Mouse (Mus musculus) erythroblast, embryonic 14.5 days (primary cell): ENCODE data around the gene Slc22a12. TPM values are rescaled to one million over a fixed set of nuclear protein-coding genes. Genes with fewer than 3 reads are reported as not detected.

Experiments used
- H3K27me3 ChIP-seq: 2 replicates; pipeline ENCODE4 v1.6.1; 2012; ENCODE audit warnings: inconsistent platforms; ENCODE audit not compliant: control insufficient read depth
- H3K36me3 ChIP-seq: 2 replicates; pipeline ENCODE4 v1.6.1; 2012; ENCODE audit warnings: mild to moderate bottlenecking, inconsistent platforms; ENCODE audit not compliant: control insufficient read depth
- H3K4me1 ChIP-seq: 2 replicates; pipeline ENCODE4 v1.6.1; 2012; ENCODE audit warnings: inconsistent platforms; ENCODE audit not compliant: control insufficient read depth
- H3K4me3 ChIP-seq: replicated peaks from 2 replicates; pipeline ENCODE3; 2012; ENCODE audit warnings: moderate library complexity, mild to moderate bottlenecking, inconsistent platforms
- H3K9me3 ChIP-seq: 2 replicates; pipeline ENCODE4 v1.6.1; 2012; ENCODE audit warnings: low read length, inconsistent platforms, mixed read lengths; ENCODE audit not compliant: control insufficient read depth
- GATA1 ChIP-seq: IDR thresholded peaks from 2 replicates; pipeline ENCODE4 v1.6.1; 2012; ENCODE audit warnings: low read length, inconsistent platforms, mixed read lengths
- TAL1 ChIP-seq: IDR thresholded peaks from 3 replicates; pipeline ENCODE4 v1.6.1; 2012; ENCODE audit warnings: low read length, inconsistent platforms, mixed read lengths
- polyA plus RNA-seq: library from polyadenylated mRNA; stranded (reverse); fragments of >175 nt; gene quantifications from 2 replicates; pipeline ENCODE4 v1.2.3, GENCODE M21; 2012

Gene Slc22a12
- polyA plus RNA-seq, 1 experiment: not detected

GRCm38 (mm10) chr19:6527839-6528531, 14.8 kb downstream of the Slc22a12 start:
- no peaks in the 10 kb centered on the region for H3K36me3 ChIP-seq
- no peak for TF ChIP-seq TAL1
- TF ChIP-seq GATA1: no peak
- H3K4me1 ChIP-seq: no peaks in the 10 kb centered on the region
- no peak overlapping the region for H3K4me3 ChIP-seq
- no peaks in the 10 kb centered on the region; the same call in 1 of the 2 replicates for H3K9me3 ChIP-seq
- peaks cover 48% of the 10 kb centered on the region for H3K27me3 ChIP-seq

- H3K4me3 ChIP-seq: no peak overlapping the region
- TF ChIP-seq GATA1 (no peak), TAL1 (no peak)
- H3K4me1 ChIP-seq: no peaks in the 10 kb centered on the region
- H3K27me3 ChIP-seq: peaks cover 43% of the 10 kb centered on the region
- H3K36me3 ChIP-seq: no peaks in the 10 kb centered on the region
- no peaks in the 10 kb centered on the region; the same call in 1 of the 2 replicates for H3K9me3 ChIP-seq
Measured at GRCm38 (mm10) chr19:6527439-6527838, 15.4 kb downstream of the Slc22a12 start.

GRCm38 (mm10) chr19:6526010-6526409, 16.8 kb downstream of the Slc22a12 start:
- peaks cover 28% of the 10 kb centered on the region for H3K27me3 ChIP-seq
- no peak for TF ChIP-seq TAL1
- no peak for TF ChIP-seq GATA1

GRCm38 (mm10) chr19:6525023-6525422, 17.8 kb downstream of the Slc22a12 start:
- Histone ChIP-seq H3K36me3 (no peaks in the 10 kb centered on the region), H3K4me3 (no peak overlapping the region), H3K27me3 (peaks cover 18% of the 10 kb centered on the region), H3K9me3 (no peaks in the 10 kb centered on the region), H3K4me1 (no peaks in the 10 kb centered on the region)
- TF ChIP-seq TAL1 (no peak), GATA1 (no peak)

More at GRCm38 (mm10) chr19:6526010-6526409, 16.8 kb downstream of the Slc22a12 start:
- H3K36me3 ChIP-seq: no peaks in the 10 kb centered on the region
- H3K9me3 ChIP-seq: no peaks in the 10 kb centered on the region
- H3K4me3 ChIP-seq: no peak overlapping the region
- H3K4me1 ChIP-seq: no peaks in the 10 kb centered on the region

- Histone ChIP-seq H3K4me3 (no peak overlapping the region), H3K9me3 (no peaks in the 10 kb centered on the region), H3K27me3 (no peaks in the 10 kb centered on the region), H3K36me3 (no peaks in the 10 kb centered on the region), H3K4me1 (no peaks in the 10 kb centered on the region)
- TF ChIP-seq TAL1 (no peak), GATA1 (no peak)
Measured at GRCm38 (mm10) chr19:6522289-6522688, 20.5 kb downstream of the Slc22a12 start.

- Histone ChIP-seq H3K4me3 (no peak overlapping the region), H3K36me3 (no peaks in the 10 kb centered on the region), H3K9me3 (no peaks in the 10 kb centered on the region), H3K27me3 (no peaks in the 10 kb centered on the region), H3K4me1 (no peaks in the 10 kb centered on the region)
- TF ChIP-seq TAL1 (no peak), GATA1 (no peak)
Measured at GRCm38 (mm10) chr19:6521630-6522029, 21.2 kb downstream of the Slc22a12 start.

GRCm38 (mm10) chr19:6519483-6519882, 23.3 kb downstream of the Slc22a12 start:
- Histone ChIP-seq H3K27me3 (no peaks in the 10 kb centered on the region; the same call in 1 of the 2 replicates), H3K4me1 (no peaks in the 10 kb centered on the region), H3K4me3 (no peak overlapping the region), H3K9me3 (no peaks in the 10 kb centered on the region), H3K36me3 (no peaks in the 10 kb centered on the region)
- no peak for TF ChIP-seq GATA1
- no peak for TF ChIP-seq TAL1

- Histone ChIP-seq H3K9me3 (no peaks in the 10 kb centered on the region), H3K27me3 (peaks cover 7% of the 10 kb centered on the region)
- TF ChIP-seq TAL1: no peak
- TF ChIP-seq GATA1: no peak
Measured at GRCm38 (mm10) chr19:6518601-6519000, 24.2 kb downstream of the Slc22a12 start.

GRCm38 (mm10) chr19:6516153-6516552, 26.7 kb downstream of the Slc22a12 start:
- TF ChIP-seq TAL1 (no peak), GATA1 (no peak)

More at GRCm38 (mm10) chr19:6518601-6519000, 24.2 kb downstream of the Slc22a12 start:
- Histone ChIP-seq H3K4me1 (no peaks in the 10 kb centered on the region), H3K36me3 (no peaks in the 10 kb centered on the region), H3K4me3 (no peak overlapping the region)

More at GRCm38 (mm10) chr19:6516153-6516552, 26.7 kb downstream of the Slc22a12 start:
- peaks cover 19% of the 10 kb centered on the region for H3K27me3 ChIP-seq
- H3K4me3 ChIP-seq: no peak overlapping the region
- no peaks in the 10 kb centered on the region for H3K36me3 ChIP-seq
- no peaks in the 10 kb centered on the region for H3K9me3 ChIP-seq
- no peaks in the 10 kb centered on the region for H3K4me1 ChIP-seq
